Mouse (Mus musculus) liver, embryonic 14.5 days (tissue): ENCODE measurements around the gene Igf2r.

ENCODE experiments used
- CTCF ChIP-seq: IDR thresholded peaks from 2 replicates; pipeline ENCODE4 v1.5.1; 2016; ENCODE audit warnings: antibody characterized with exemption, low read depth, control low read depth
- EP300 ChIP-seq: IDR thresholded peaks from 2 replicates; pipeline ENCODE4 v1.6.1; 2016; ENCODE audit warnings: antibody characterized with exemption, low read depth

- TF ChIP-seq CTCF, result no peak
- TF ChIP-seq EP300, result no peak
Observed at GRCm38 (mm10) chr17:12728536-12728935, 40.9 kb downstream of the Igf2r start.
